Mouse (Mus musculus): ENCODE measurements around the gene Nol8.

The Nol8 gene

GRCm38 (mm10) chr13:49691056-49691455, 38.2 kb downstream of the Nol8 start:
- no peak for DNase-seq

- no peak for DNase-seq
Observed at GRCm38 (mm10) chr13:49703216-49703779, 50.4 kb downstream of the Nol8 start.

- DNase-seq: no peak
Observed at GRCm38 (mm10) chr13:49706032-49706690, 53.3 kb downstream of the Nol8 start.

- DNase-seq: no peak
Observed at GRCm38 (mm10) chr13:49708311-49708710, 55.4 kb downstream of the Nol8 start.

- DNase-seq: no peak
Observed at GRCm38 (mm10) chr13:49712047-49712721, 59.3 kb downstream of the Nol8 start.

- DNase-seq: no peak
Observed at GRCm38 (mm10) chr13:49719310-49719709, 66.4 kb downstream of the Nol8 start.
